8 mouse cellular contexts compared by ENCODE assay signal in the genomic region with DNA sequence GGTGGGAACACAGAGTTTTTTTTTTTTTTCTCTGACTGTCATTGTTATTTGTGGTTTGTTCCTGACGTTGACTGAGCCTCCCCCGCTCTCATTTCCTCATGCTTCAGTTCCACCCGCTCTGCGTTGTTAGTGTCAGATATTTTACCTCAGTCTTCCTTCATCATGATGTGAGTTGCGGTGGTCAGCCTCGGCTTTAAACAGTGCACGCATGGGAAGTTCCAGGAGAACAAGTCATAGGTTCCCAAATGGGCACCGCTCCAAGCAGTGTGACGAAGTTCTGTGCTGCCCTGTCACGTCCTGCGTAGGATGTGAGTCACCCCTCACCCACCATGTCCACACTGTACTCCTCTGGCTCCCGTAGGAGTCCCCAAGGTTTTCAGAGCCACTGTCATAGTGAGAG. TPM values are rescaled to one million over a fixed set of nuclear protein-coding genes. Genes with fewer than 3 reads are reported as not detected.
DNase-seq lines count a peak whose midpoint lies in the region; TF ChIP-seq lines count a peak whose summit lies in the region.

No protein-coding gene starts in this region.

- TF ChIP-seq CTCF in spleen, adult 2 months (IDR thresholded peaks at IDR 0.05; ENCODE audit: extremely low read depth, insufficient read depth, insufficient read length, insufficient replicate concordance), result no peak
- no peak for TF ChIP-seq CTCF in small intestine, adult 2 months (IDR thresholded peaks at IDR 0.05; ENCODE audit: extremely low read depth, insufficient read length, insufficient replicate concordance, low read depth, low read length)

- peak in 1 of 2 experiments; percentile 51 for DNase-seq in spleen, adult 2 months (ENCODE audit: low read depth in 1 of 2, low spot score in 2 of 2)
- DNase-seq in spleen, adult 12 weeks (ENCODE audit: low spot score), result no peak
- peak; percentile 48 for DNase-seq in heart, adult 8-10 months (ENCODE audit: low spot score)
- peak; percentile 70 to 80 for DNase-seq in kidney, postnatal 4 days
- DNase-seq in layer of hippocampus, postnatal 25 days (ENCODE audit: extremely low spot score in 1 of 2, low spot score in 1 of 2), result no peak
- DNase-seq in testis, postnatal 14 days (ENCODE audit: low spot score), result no peak
- DNase-seq in left cerebral cortex, adult 18-20 months (ENCODE audit: low spot score in 2 of 2), result no peak

- H3K36me3 ChIP-seq in spleen, adult 2 months (ENCODE audit: control insufficient read depth, insufficient read depth, low read length), result no peaks in the 10 kb centered on the region
- no peaks in the 10 kb centered on the region for H3K36me3 ChIP-seq in small intestine, adult 2 months (ENCODE audit: control insufficient read depth, insufficient read depth, low read length)

- TF ChIP-seq POLR2A in spleen, adult 2 months (IDR thresholded peaks at IDR 0.05; ENCODE audit: low read depth, low read length), result no peak
- no peak for TF ChIP-seq POLR2A in small intestine, adult 2 months (IDR thresholded peaks at IDR 0.05; ENCODE audit: low read depth, low read length)

- peaks cover 4% of the 10 kb centered on the region; the same call in 1 of the 2 replicates for H3K4me1 ChIP-seq in spleen, adult 2 months (ENCODE audit: control insufficient read depth, insufficient read depth, insufficient read length)
- H3K4me1 ChIP-seq in small intestine, adult 2 months (ENCODE audit: control insufficient read depth, insufficient read depth, insufficient read length, low read length), result no peaks in the 10 kb centered on the region

- H3K27ac ChIP-seq in spleen, adult 2 months (ENCODE audit: insufficient read depth, low read length), result peak overlapping the region; percentile 34
- no peak overlapping the region for H3K27ac ChIP-seq in small intestine, adult 2 months (ENCODE audit: insufficient read depth, low read depth, low read length)

- no peaks in the 10 kb centered on the region for H3K27me3 ChIP-seq in spleen, adult 2 months (ENCODE audit: control insufficient read depth, insufficient read depth, low read length)
- H3K27me3 ChIP-seq in small intestine, adult 2 months (ENCODE audit: control insufficient read depth, insufficient read depth, low read length), result no peaks in the 10 kb centered on the region

- peak overlapping the region; percentile 25; the same call in 1 of the 2 replicates for H3K4me3 ChIP-seq in spleen, adult 2 months (ENCODE audit: extremely low read depth, insufficient read depth, insufficient read length)
- 0 out of 2 replicates have a peak overlapping the region, but pooled peaks have one; percentile 8 for H3K4me3 ChIP-seq in small intestine, adult 2 months (ENCODE audit: low read depth, low read length)

- 1% methylated on average over 12 of the region's 12 CpGs for WGBS in spleen, adult 2 months
- WGBS in small intestine, adult 2 months, result 52% methylated on average over 12 of the region's 12 CpGs

RNA-seq across cellular contexts. Expression of gene Ramp3, which starts 36.9 kb away (rescaled TPM):
- polyA plus RNA-seq in spleen, adult 2 months (2012; rRNA removed), result 2.4 and 13.7 TPM in 2 replicates
- 1 to 10 TPM; 4.0 to 5.6 (median 5.5) TPM for total RNA-seq in heart, adult 8-10 months (2022)
- polyA plus RNA-seq in small intestine, adult 2 months (2012; rRNA removed), result 2.7 and 3.5 TPM in 2 replicates
- 1 to 10 TPM; 4.7 to 7.4 TPM for total RNA-seq in layer of hippocampus, postnatal 25 days (2021)
- 10 to 100 TPM in 1 of 2 experiments, 1 to 10 TPM in 1; 9.9 to 12.9 TPM for total RNA-seq in left cerebral cortex, adult 18-20 months (2021)

RNA-seq across cellular contexts. Expression of gene Wap, which starts 56.7 kb away (rescaled TPM):
- polyA plus RNA-seq in spleen, adult 2 months (2012; rRNA removed), result not detected in 2 replicates
- total RNA-seq in heart, adult 8-10 months (2022), result not detected
- polyA plus RNA-seq in small intestine, adult 2 months (2012; rRNA removed), result not detected in 2 replicates
- not detected for total RNA-seq in layer of hippocampus, postnatal 25 days (2021)
- total RNA-seq in left cerebral cortex, adult 18-20 months (2021), result not detected

Comparison
In these comparisons a context has a peak if more than half of its experiments do, and no peak if none do; other contexts are left out.
1. DNase-seq: peak in heart, adult 8-10 months (single experiment) and kidney, postnatal 4 days (2 of 2); none in spleen, adult 12 weeks (single experiment), layer of hippocampus, postnatal 25 days (0 of 2), testis, postnatal 14 days (single experiment) and left cerebral cortex, adult 18-20 months (0 of 2).